Mouse (Mus musculus) heart, postnatal 0 days (tissue): Measurements from ENCODE around the gene Fbxo31. TPM values are rescaled to one million over a fixed set of nuclear protein-coding genes. Genes with fewer than 3 reads are reported as not detected.
A peak's percentile ranks its signal among the peaks of the same experiment; 100 is the strongest.

Experiments
- ATAC-seq: fragments of 200-750 bp; cut with Nextera tagmentation; 2 replicates; pipeline ENCODE4 v1.8.0; 2017; ENCODE audit warnings: low read depth, moderate number of reproducible peaks, moderate library complexity; ENCODE audit not compliant: insufficient read depth
- DNase-seq: peaks from one replicate; pipeline ENCODE4 v3.0.0-alpha.2; 2016; ENCODE audit warnings: low spot score
- H3K27ac ChIP-seq: fragments of 300-500 bp; sonication (generic); 2 replicates; pipeline ENCODE4 v1.5.1; 2014; ENCODE audit warnings: low read depth, mild to moderate bottlenecking
- H3K27me3 ChIP-seq: fragments of 300-500 bp; sonication (generic); 2 replicates; pipeline ENCODE4 v1.6.1; 2014; ENCODE audit warnings: low read length, mixed read lengths; ENCODE audit not compliant: control insufficient read depth, insufficient read depth
- H3K36me3 ChIP-seq: fragments of 300-500 bp; sonication (generic); replicated peaks from 2 replicates; pipeline ENCODE4 v1.6.1; 2014; ENCODE audit warnings: low read length, mixed read lengths; ENCODE audit not compliant: control insufficient read depth, insufficient read depth
- H3K4me1 ChIP-seq: fragments of 300-500 bp; sonication (generic); 2 replicates; pipeline ENCODE4 v1.6.1; 2014; ENCODE audit warnings: antibody characterized with exemption; ENCODE audit not compliant: control insufficient read depth, insufficient read depth
- H3K4me2 ChIP-seq: fragments of 300-500 bp; sonication (generic); 2 replicates; pipeline ENCODE4 v1.6.1; 2014; ENCODE audit warnings: low read depth, mild to moderate bottlenecking, low read length, moderate library complexity
- H3K4me3 ChIP-seq: fragments of 300-500 bp; sonication (generic); 2 replicates; pipeline ENCODE4 v1.5.1; 2014; ENCODE audit warnings: low read depth, low read length
- H3K9ac ChIP-seq: fragments of 300-500 bp; sonication (generic); replicated peaks from 2 replicates; pipeline ENCODE4 v1.6.1; 2014; ENCODE audit warnings: low read depth, low read length, mixed read lengths
- H3K9me3 ChIP-seq: fragments of 300-500 bp; sonication (generic); replicated peaks from 2 replicates; pipeline ENCODE4 v1.6.1; 2016; ENCODE audit warnings: low read length; ENCODE audit not compliant: control insufficient read depth
- CTCF ChIP-seq: IDR thresholded peaks from 2 replicates; pipeline ENCODE4 v1.5.1; 2016; ENCODE audit warnings: antibody characterized with exemption, control low read depth, low read depth
- EP300 ChIP-seq: IDR thresholded peaks from 2 replicates; pipeline ENCODE4 v1.6.1; 2016; ENCODE audit warnings: antibody characterized with exemption, low read depth
- WGBS: fragments of 180-500 bp; shearing (Covaris S2); extraction: QIAGEN DNeasy Blood & Tissue Kit; methylation state at CpG from one replicate; pipeline ENCODE4 v1.1.7; 2014; 5-methylcytosine and 5-hydroxymethylcytosine counted together
- polyA plus RNA-seq: library from polyadenylated mRNA; unstranded; fragments of >200 nt; fragmentation: Nextera tagmentation; extraction: Ambion mirVana; gene quantifications from 2 replicates; pipeline ENCODE4 v1.2.1, GENCODE M21; 2015
- total RNA-seq: library from RNA; depleted of rRNA; stranded (reverse); fragments of >200 nt; gene quantifications from 2 replicates; pipeline ENCODE4 v1.2.3, GENCODE M21; 2014; ENCODE audit warnings: low replicate concordance; rRNA removed

Fbxo31 gene
- total RNA-seq: 26.7 and 28.9 TPM in 2 replicates
- 12.7 and 13.5 TPM in 2 replicates for polyA plus RNA-seq

DNA sequence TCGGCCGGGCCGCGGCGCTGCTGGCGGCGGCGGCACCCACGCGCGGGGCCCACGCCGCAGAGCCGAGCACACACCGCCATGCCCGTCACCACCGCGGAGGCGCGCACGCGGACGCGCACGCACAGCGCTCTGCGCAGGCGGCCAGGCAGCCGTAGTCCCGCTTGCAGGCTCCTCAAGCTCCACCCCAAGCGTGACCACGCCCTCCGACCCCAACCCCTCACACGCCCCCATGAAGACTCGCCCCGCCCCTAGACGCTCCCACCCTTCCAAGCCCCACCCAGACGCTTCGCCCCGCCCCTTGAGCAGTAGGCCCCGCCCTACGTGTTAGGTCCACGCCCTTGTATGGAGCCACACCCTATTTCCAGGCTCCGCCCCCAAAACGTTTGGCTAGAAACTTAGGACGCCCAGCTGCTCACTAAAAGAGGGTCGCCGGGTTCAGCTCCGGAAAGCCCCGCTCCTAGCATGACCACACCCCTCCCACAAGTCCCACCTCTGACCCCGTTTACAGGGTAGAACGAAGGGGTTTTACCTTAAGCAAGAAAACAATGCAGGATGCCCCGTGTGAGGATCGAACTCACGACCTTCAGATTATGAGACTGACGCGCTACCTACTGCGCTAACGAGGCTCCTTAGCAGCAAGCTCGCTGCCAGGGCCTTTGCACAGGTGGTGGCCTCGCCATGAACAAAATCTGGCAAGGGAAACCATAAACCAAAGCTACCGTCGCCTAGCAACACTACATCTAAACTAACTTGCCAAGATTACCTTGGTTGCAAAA is at the start of gene Fbxo31:
TSS of gene Fbxo31 (minus strand) at position 131 of the 776 bp plus-strand sequence.
- Histone ChIP-seq H3K27me3 (no peaks in the 10 kb centered on the region), H3K4me1 (peaks cover 13% of the 10 kb centered on the region; the same call in 1 of the 2 replicates), H3K9me3 (no peaks in the 10 kb centered on the region), H3K4me3 (peak within 1 kb of the TSS; percentile 73), H3K9ac (peak within 1 kb of the TSS; percentile 73), H3K36me3 (no peaks in the 10 kb centered on the region), H3K27ac (peak within 1 kb of the TSS; percentile 70), H3K4me2 (peak within 1 kb of the TSS; percentile 91)
- WGBS: 3% methylated on average over 52 of the region's 63 CpGs
- TF ChIP-seq CTCF (no peak), EP300 (no peak)
- peak; percentile 94 for DNase-seq
- ATAC-seq: peak; percentile 90

DNA sequence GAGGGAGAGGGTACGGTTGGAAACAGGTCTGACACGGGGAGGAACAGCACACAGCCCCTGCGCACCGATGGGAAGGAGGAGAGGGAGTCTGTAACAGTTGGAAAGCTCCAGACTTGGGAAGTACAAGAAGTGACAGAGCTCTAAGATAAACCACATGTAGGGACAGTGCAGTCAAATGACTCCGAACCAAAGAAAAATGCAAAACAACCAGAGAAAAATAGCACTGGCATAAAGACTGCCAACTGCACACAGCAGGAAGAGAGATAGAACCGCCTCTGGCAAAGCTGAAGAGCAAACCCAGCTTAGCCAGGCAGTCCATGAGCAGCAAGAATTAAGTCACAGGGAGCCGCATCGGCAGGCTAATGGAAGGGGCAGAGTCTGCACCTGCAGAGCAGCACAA is 44.4 kb upstream of the Fbxo31 start:
- peaks cover 33% of the 10 kb centered on the region for H3K4me1 ChIP-seq

DNA sequence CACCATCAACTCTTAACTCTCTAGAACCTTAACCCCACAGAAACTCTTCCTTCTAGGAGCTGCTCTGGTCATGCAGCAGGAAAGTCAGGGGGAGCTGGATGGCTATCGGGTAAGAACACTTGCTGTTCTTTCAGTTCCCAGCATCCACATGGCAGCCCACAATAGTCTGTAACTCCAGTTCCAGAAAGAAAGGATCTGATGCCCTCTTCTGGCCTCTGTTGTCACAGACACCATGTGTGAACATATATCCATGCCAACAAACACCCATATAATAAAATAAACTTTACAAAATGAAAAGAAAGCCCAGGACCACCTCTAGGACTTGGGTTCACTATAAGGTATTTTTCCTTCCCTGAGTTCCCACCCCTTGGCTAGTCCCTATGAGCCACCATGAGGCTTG is 43.3 kb upstream of the Fbxo31 start:
- 42% methylated on average over 1 of the region's 1 CpGs for WGBS
- DNase-seq (no peak), ATAC-seq (no peak)
- no peak for TF ChIP-seq EP300
- TF ChIP-seq CTCF: peak; percentile 39
- H3K36me3 ChIP-seq: no peaks in the 10 kb centered on the region; the same call in none of the 2 replicates
- H3K4me3 ChIP-seq: no peak overlapping the region
- H3K4me1 ChIP-seq: peaks cover 36% of the 10 kb centered on the region
- no peak overlapping the region for H3K9ac ChIP-seq
- no peak overlapping the region for H3K4me2 ChIP-seq
- peak overlapping the region; percentile 35; the same call in 1 of the 2 replicates for H3K27ac ChIP-seq
- H3K27me3 ChIP-seq: no peaks in the 10 kb centered on the region
- H3K9me3 ChIP-seq: no peaks in the 10 kb centered on the region

More for the DNA sequence above, 44.4 kb upstream of the Fbxo31 start:
- Histone ChIP-seq H3K4me2 (no peak overlapping the region), H3K27ac (no peak overlapping the region), H3K9me3 (no peaks in the 10 kb centered on the region), H3K36me3 (peaks cover 8% of the 10 kb centered on the region; the same call in 1 of the 2 replicates), H3K27me3 (no peaks in the 10 kb centered on the region), H3K4me3 (no peak overlapping the region), H3K9ac (no peak overlapping the region; the same call in 1 of the 2 replicates)
- DNase-seq: no peak
- ATAC-seq: no peak
- TF ChIP-seq CTCF (no peak), EP300 (no peak)
- WGBS: 82% methylated on average over 8 of the region's 8 CpGs

DNA sequence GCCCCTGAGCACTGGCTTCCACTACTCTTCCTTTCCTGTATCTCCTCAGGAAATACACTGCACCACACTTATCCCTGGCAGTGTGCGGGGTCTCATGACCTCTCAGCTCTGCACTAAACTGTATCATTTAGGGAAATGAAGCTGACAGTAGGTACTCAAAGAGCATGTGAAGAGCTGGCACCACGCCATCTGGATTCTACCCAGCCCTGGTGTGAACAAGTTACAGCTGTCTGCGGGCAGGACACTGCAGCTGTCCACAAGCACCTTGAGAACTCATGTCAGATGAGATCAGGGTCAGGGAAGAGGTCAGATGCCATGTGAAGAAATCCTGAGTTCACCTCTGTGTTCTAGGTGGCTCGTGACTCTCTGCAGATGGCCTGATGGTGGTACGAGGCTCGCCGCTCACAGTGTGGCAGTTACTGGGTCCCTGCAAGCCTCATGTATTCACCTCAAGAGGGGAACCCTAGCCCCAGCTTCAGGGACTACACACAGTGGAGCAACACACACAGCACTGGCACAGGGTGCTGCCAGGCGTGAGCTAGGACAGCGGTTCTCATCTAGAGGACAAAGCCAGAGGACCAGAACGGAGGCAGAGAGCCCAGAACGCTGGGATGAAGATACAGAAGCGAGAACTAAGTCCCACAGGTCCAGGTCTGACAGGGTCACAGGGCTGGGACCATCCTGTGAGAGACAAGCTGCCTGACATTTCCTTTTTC is 42.4 kb upstream of the Fbxo31 start:
- H3K27me3 ChIP-seq: no peaks in the 10 kb centered on the region
- H3K27ac ChIP-seq: 0 out of 2 replicates have a peak overlapping the region, but pooled peaks have one; percentile 82
- ATAC-seq (peak; percentile 34), DNase-seq (peak; percentile 30)
- peaks cover 36% of the 10 kb centered on the region for H3K4me1 ChIP-seq
- no peak for TF ChIP-seq EP300
- no peak for TF ChIP-seq CTCF
- H3K36me3 ChIP-seq: peaks cover 4% of the 10 kb centered on the region
- no peaks in the 10 kb centered on the region for H3K9me3 ChIP-seq
- WGBS: 41% methylated on average over 12 of the region's 12 CpGs
- no peak overlapping the region for H3K4me2 ChIP-seq
- H3K4me3 ChIP-seq: no peak overlapping the region
- H3K9ac ChIP-seq: no peak overlapping the region

DNA sequence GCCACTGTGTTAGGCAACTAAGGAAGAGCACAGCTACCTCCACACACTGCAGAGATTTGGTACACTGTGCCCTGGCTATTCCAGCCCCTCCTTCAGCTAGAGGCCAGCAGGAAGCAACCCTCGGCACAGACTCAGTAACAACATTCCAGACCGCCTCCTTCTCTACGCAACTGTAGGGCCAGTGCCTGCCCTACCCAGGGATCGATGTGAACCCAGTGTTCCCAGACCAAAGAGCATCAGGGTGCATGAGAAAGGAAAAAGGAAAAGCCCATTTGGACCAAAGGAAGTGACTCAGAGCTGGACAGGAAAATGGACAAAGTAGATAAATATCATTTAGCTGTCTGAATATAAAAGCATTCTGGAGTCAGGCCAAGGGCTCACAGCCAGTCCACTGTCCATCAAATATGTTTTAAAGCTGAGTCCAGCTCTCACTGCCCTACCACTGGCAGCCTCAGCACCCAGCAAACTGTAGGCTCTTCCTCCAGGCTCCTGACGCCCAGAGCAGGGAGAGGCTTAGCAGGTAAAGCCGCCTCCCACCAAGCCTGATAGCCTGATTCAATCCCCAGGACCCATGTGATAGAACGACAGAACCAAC is 40.9 kb upstream of the Fbxo31 start:
- 0 out of 2 replicates have a peak overlapping the region, but pooled peaks have one; percentile 14 for H3K4me2 ChIP-seq
- ATAC-seq (peak; percentile 82), DNase-seq (peak; percentile 82)
- H3K4me3 ChIP-seq: no peak overlapping the region
- H3K9me3 ChIP-seq: no peaks in the 10 kb centered on the region
- H3K27ac ChIP-seq: peak overlapping the region; percentile 82
- TF ChIP-seq CTCF: no peak
- TF ChIP-seq EP300: peak; percentile 92
- WGBS: 19% methylated on average over 7 of the region's 7 CpGs
- no peak overlapping the region for H3K9ac ChIP-seq
- peaks cover 32% of the 10 kb centered on the region for H3K4me1 ChIP-seq
- peaks cover 8% of the 10 kb centered on the region; the same call in 1 of the 2 replicates for H3K36me3 ChIP-seq
- no peaks in the 10 kb centered on the region for H3K27me3 ChIP-seq
